23 mouse cellular contexts compared by ENCODE assay signal in genomic region chr13:102873412-102874016, GRCm38 (mm10).
DNase-seq lines count a peak whose midpoint lies in the region; ATAC-seq lines count a peak whose summit lies in the region.
"Had no signal": no experiment of that assay in that cellular context is flagged by ENCODE, and none has a peak within 500 bp of the region (broad histone marks: within the 10 kb centered on the region; RNA-seq: fewer than 3 reads in every experiment).

No protein-coding gene starts in this region.

- ATAC-seq in heart, embryonic 16.5 days (replicated peaks; ENCODE audit: extremely low read depth, insufficient read depth, low FRiP score), result no peak
- ATAC-seq in limb, embryonic 13.5 days (ENCODE audit: low FRiP score, low read depth), result peak; percentile 48; the same call in 1 of the 2 replicates
- ATAC-seq: inflammation-experienced regulatory T-cells, adult 6 months had no signal

- H3K27me3 ChIP-seq in heart, embryonic 16.5 days (ENCODE audit: control insufficient read depth, insufficient read depth, low read length), result no peaks in the 10 kb centered on the region
- H3K27me3 ChIP-seq in limb, embryonic 13.5 days, result no peaks in the 10 kb centered on the region
- no peaks in the 10 kb centered on the region for H3K27me3 ChIP-seq in limb, embryonic 10.5 days (ENCODE audit: low read depth, poor library complexity, severe bottlenecking)
- H3K27me3 ChIP-seq: forebrain, embryonic 12.5 days; hindbrain, embryonic 12.5 days; neural tube, embryonic 12.5 days had no signal

- no peaks in the 10 kb centered on the region for H3K9me3 ChIP-seq in heart, embryonic 16.5 days (replicated peaks; ENCODE audit: control insufficient read depth, low read length)
- H3K9me3 ChIP-seq in limb, embryonic 13.5 days, result peaks cover 3% of the 10 kb centered on the region; the same call in 1 of the 2 replicates
- no peaks in the 10 kb centered on the region for H3K9me3 ChIP-seq in limb, embryonic 10.5 days (replicated peaks)

- intact Hi-C loops in heart, postnatal 25 days (cut with DNase I), result no loop called here

- peak overlapping the region; percentile 21; the same call in 1 of the 2 replicates for H3K27ac ChIP-seq in heart, embryonic 16.5 days (ENCODE audit: low read length)
- no peak overlapping the region for H3K27ac ChIP-seq in limb, embryonic 13.5 days
- H3K27ac ChIP-seq in limb, embryonic 10.5 days, result no peak overlapping the region
- H3K27ac ChIP-seq: forebrain, embryonic 12.5 days; hindbrain, embryonic 12.5 days; liver, embryonic 14.5 days; neural tube, embryonic 12.5 days had no signal

- peaks cover under 1% of the 10 kb centered on the region; the same call in 1 of the 2 replicates for H3K36me3 ChIP-seq in heart, embryonic 16.5 days (ENCODE audit: control insufficient read depth, insufficient read depth)
- H3K36me3 ChIP-seq in limb, embryonic 13.5 days, result peaks cover 2% of the 10 kb centered on the region; the same call in 1 of the 2 replicates
- no peaks in the 10 kb centered on the region for H3K36me3 ChIP-seq in limb, embryonic 10.5 days
- H3K36me3 ChIP-seq: forebrain, embryonic 12.5 days; hindbrain, embryonic 12.5 days; neural tube, embryonic 12.5 days had no signal

- H3K4me3 ChIP-seq in heart, embryonic 16.5 days (ENCODE audit: low read length), result no peak overlapping the region
- H3K4me3 ChIP-seq in limb, embryonic 13.5 days, result no peak overlapping the region
- H3K4me3 ChIP-seq in limb, embryonic 10.5 days, result no peak overlapping the region
- H3K4me3 ChIP-seq: forebrain, embryonic 12.5 days; hindbrain, embryonic 12.5 days; neural tube, embryonic 12.5 days had no signal

- H3K9ac ChIP-seq in heart, embryonic 16.5 days (ENCODE audit: low read length), result no peak overlapping the region
- H3K9ac ChIP-seq in limb, embryonic 13.5 days, result no peak overlapping the region
- H3K9ac ChIP-seq: forebrain, embryonic 12.5 days; hindbrain, embryonic 12.5 days; liver, embryonic 14.5 days; lung, embryonic 14.5 days; neural tube, embryonic 12.5 days had no signal

- peak; percentile 86 for DNase-seq in heart, adult 11 months
- no peak for DNase-seq in heart, postnatal 25 days (ENCODE audit: low spot score)
- no peak for DNase-seq in heart, adult 8-10 months (ENCODE audit: low spot score)
- no peak for DNase-seq in limb, embryonic 10.5 days (ENCODE audit: low spot score)
- peak; percentile 30 for DNase-seq in induced T-regulatory cell, adult 2 months (ENCODE audit: low read depth)
- DNase-seq in ovary, postnatal 14 days (ENCODE audit: low spot score), result no peak
- DNase-seq: adrenal gland, postnatal 14 days; cerebellum, adult 9-10 months; kidney, adult 9 months; kidney, postnatal 25 days; lung, embryonic 14.5 days; lung, postnatal 4 days; midbrain, embryonic 14.5 days; retina, postnatal 1 day; right cerebral cortex, postnatal 25 days; spleen, adult 18-20 months had no signal

- WGBS in heart, embryonic 16.5 days, result 87% methylated on average over 5 of the region's 5 CpGs
- 86% methylated on average over 5 of the region's 5 CpGs for WGBS in limb, embryonic 13.5 days
- 94% methylated on average over 5 of the region's 5 CpGs for WGBS in limb, embryonic 10.5 days

- H3K4me1 ChIP-seq in heart, embryonic 16.5 days (ENCODE audit: control insufficient read depth, insufficient read depth, low read length), result peaks cover 51% of the 10 kb centered on the region
- peaks cover 6% of the 10 kb centered on the region; the same call in 1 of the 2 replicates for H3K4me1 ChIP-seq in limb, embryonic 13.5 days
- peaks cover 17% of the 10 kb centered on the region for H3K4me1 ChIP-seq in limb, embryonic 10.5 days

- no peak overlapping the region for H3K4me2 ChIP-seq in heart, embryonic 16.5 days (ENCODE audit: low read depth, low read length)
- H3K4me2 ChIP-seq in limb, embryonic 13.5 days (replicated peaks), result no peak overlapping the region
- H3K4me2 ChIP-seq: forebrain, embryonic 12.5 days; hindbrain, embryonic 12.5 days; lung, embryonic 14.5 days; neural tube, embryonic 12.5 days had no signal

Comparison
In these comparisons a context has a peak if more than half of its experiments do, and no peak if none do; other contexts are left out.
1. DNase-seq: peak in heart, adult 11 months (single experiment) and induced T-regulatory cell, adult 2 months (single experiment); none in heart, postnatal 25 days (single experiment), heart, adult 8-10 months (single experiment), limb, embryonic 10.5 days (single experiment) and ovary, postnatal 14 days (single experiment).